Mouse (Mus musculus) cerebellum, postnatal 36 days (tissue): Measurements from ENCODE around the gene F2r.

Experiments
- DNase-seq, 2 experiments: peaks; one replicate each; pipeline ENCODE4 v3.0.0; 2021 to 2022; ENCODE audit warnings: mixed read lengths in 2 of 2

The F2r gene

GRCm38 (mm10) chr13:95591606-95592005 is 26.7 kb downstream of the F2r start:
- no peak for DNase-seq

GRCm38 (mm10) chr13:95587628-95588027 is 30.7 kb downstream of the F2r start:
- no peak for DNase-seq

GRCm38 (mm10) chr13:95584898-95585297 is 33.4 kb downstream of the F2r start:
- DNase-seq, result no peak

GRCm38 (mm10) chr13:95583237-95584189 is 34.8 kb downstream of the F2r start:
- peak; percentile 18 to 33 for DNase-seq

DNA sequence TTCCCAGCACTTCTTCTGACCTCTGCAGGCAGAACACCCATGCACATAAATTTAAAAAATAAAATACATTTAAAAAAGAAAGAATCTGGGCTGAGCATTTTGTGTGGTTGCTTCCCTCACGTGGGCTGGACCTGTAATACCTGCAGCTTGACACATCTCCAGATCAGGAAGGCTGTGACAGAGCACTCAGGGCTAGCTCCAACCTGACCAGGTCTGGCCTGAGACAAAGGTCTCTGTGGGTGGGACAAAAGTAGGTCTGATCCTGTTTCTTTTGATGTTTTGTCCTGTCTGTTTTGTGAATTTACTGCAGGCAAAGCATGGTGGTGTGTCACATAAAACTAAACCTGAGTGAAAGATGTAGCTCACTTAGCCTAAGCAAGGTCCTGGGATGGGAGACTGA is 36.4 kb downstream of the F2r start:
- DNase-seq, result no peak

- DNase-seq, result no peak
Measured at GRCm38 (mm10) chr13:95578016-95578697, 40.1 kb downstream of the F2r start.

- no peak for DNase-seq
Measured at GRCm38 (mm10) chr13:95570877-95571276, 47.4 kb downstream of the F2r start.

- DNase-seq, result no peak
Measured at GRCm38 (mm10) chr13:95569326-95569725, 49.0 kb downstream of the F2r start.

GRCm38 (mm10) chr13:95568336-95568735 is 50.0 kb downstream of the F2r start:
- DNase-seq, result no peak

DNA sequence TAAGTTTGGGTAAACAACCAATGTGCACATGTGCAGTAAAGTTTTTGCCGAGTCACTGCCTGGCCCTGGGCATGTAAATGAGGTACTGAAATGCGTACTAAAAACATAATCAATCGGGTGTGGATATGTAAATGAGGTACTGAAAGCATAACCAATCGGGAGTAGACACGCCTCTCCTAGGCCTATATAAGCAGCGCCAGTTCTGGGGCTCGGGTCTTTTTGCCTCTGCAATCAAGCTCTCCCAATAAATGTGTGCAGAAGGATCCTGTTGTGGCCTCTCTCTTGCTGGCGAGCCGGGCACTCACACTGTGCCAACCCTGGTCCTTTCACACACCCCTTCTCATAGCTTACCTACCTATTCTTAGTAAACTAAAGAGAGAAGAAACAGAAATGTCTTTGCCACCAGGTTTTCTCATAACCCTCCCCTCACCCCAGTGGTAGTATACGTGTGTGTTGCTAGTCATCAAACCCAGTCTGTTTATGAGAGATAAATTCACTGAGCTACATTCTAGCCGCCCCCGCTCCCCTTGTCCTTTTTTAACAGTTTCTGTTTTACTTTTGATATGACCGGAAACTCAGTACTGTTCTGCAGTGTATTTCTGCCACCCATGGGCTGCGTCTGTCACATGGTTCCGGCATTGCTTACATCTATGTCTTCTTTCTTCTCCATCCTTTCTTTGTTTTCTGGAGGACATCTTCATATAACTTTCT is 51.3 kb downstream of the F2r start:
- no peak for DNase-seq

DNA sequence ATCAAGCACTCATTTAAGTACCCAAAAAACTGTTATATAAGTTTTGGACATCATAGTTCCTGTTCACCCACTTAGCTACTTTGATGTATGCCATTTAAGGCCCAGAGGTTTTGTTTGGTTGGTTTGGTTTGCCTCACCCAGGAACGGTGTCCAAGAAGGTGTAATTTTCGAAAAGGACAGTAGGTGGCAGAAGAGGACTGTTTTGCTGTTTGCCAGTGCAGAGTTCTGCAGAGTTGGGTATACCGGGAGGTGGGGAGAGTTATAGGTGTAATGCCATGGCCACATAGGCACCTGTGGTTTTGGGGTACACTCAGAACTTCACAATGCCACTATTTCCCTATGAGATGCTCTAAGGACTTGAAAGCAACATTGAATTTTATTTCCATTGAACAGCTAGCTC is 54.6 kb downstream of the F2r start:
- DNase-seq, result peak; percentile 40 to 74

- no peak for DNase-seq
Measured at GRCm38 (mm10) chr13:95563066-95563610, 55.1 kb downstream of the F2r start.

- no peak for DNase-seq
Measured at GRCm38 (mm10) chr13:95557326-95557725, 61.0 kb downstream of the F2r start.

DNA sequence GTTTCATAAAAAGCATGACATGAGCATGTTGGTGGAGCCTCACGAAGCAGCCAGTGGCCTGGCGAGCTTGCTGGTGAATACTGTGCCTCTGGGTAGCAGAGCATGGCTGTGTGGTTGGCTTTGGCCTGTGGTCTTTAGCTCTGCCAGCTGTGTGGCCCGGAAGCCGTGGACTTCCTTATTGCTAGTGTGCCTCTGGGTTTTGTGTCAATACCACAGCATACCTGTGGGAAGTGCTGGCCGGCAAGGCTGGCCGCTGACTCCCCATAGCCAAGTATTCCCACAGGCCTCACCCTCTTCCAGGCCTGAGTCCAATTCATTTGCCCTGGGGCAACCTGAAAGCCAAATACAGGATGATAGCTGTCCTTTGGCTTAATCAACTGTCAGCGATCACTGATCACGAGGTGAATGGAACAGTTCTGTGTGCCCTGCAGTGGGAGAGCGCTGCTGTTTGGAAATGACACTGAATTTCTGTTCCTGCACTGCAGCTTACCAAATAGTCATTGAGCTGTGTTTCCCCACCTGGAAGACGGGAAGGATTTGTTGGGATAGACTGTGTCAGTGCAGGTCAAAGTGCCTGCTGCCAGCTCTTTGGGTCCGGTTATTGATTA is 64.3 kb downstream of the F2r start:
- no peak for DNase-seq
